Mouse (Mus musculus) testis, adult 10 weeks (tissue): ENCODE results near the gene Creb3l4. TPM values are rescaled to one million over a fixed set of nuclear protein-coding genes. Genes with fewer than 3 reads are reported as not detected.

Experiments used
- polyA plus RNA-seq: library from polyadenylated mRNA; stranded (reverse); fragments of 350-450 nt; fragmentation: Illumina TruSeq; extraction: RNeasy Lipid Tissue Mini Kit (QIAGEN cat#74804); gene quantifications from one replicate; pipeline ENCODE4 v1.2.3, GENCODE M21; 2014; ENCODE audit warnings: low read depth, low replicate concordance

The Creb3l4 gene
- polyA plus RNA-seq: 211 TPM

DNA sequence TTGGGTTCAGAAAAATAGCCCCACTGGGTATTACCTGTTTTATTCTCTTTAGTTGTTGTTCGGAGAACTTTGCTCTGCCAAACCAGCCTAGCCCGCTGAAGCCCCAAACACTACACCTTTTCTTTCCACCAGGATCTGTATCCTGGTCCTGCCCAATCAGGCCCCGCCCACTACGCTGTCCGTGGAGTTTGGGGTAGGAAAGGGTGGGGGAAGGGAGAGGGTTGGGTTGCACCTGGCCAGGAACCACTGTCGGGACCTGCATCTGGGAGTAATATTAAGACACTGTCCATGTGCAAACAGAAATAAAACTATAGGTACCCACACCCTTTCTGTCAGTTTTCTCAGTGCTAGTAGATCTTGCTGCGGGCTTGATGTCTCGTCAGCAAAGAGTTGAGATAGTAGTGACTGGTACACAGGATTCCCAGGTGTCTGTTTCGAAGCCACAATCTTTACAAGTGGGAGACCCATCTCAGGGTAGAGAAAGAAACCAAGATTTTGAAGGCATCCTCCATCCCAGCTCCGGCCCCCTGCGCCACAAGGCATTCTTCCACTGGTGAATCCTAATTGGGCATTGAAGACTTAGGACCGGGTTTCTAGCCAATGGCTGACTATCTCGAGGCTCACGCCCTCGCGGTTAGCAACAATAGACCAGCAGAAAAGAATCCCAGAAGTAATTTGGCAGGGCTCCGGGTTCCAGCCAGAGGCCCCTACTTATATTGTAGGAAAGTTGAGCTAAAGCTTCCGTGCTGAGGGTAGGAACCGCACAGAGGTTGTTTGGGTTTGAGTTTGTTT, at the start of gene Creb3l4:
TSS of gene Creb3l4 (minus strand) at position 529 of the 792 bp plus-strand sequence.

DNA sequence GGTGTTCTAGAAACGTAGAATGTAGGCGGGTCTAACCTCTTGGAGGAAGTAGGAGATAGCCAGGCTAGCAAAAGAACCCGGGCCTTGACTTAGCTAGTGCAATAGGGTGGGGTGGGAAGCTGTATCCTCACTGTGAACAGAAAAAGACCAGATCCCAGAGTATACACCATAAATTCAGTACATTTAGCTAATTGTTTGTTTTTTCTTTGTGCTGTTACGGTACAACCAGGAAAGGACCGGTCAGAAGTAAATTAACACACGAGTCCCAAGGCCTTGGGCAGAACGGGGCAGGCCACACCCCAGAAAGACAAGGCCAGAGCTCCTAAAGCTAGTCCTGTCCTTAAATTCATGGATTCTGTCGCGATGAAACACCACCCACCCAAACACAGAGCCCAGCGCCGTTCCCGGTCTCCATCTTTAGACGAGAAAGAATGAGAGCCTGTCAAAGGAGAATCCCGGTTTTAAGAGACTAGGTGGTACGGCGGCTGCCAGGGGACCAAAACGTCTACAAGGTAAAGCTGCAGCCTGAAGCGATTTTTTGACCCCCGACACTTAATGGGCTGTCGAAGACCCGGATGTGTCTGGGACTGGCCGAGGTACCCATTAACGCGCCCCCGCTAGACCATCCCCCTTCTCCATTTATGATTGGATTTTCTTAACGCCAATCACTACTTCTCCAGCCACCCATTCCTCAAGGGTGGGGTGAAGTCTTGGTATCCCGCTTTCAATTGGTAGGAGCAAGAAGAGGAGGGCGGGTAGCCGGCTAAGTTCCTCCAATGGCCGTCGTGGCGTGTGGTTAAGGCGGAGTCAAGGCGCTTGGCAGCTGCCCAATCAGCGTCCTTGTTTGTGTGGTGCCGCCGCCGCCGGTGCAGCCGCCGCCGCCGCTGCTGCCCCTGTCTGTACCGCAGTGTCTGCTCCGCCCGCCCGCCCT, 49.3 kb upstream of the Creb3l4 start, which contains the start of gene Gatad2b:
TSS of gene Gatad2b (plus strand) at position 834 of the 931 bp plus-strand sequence.

DNA sequence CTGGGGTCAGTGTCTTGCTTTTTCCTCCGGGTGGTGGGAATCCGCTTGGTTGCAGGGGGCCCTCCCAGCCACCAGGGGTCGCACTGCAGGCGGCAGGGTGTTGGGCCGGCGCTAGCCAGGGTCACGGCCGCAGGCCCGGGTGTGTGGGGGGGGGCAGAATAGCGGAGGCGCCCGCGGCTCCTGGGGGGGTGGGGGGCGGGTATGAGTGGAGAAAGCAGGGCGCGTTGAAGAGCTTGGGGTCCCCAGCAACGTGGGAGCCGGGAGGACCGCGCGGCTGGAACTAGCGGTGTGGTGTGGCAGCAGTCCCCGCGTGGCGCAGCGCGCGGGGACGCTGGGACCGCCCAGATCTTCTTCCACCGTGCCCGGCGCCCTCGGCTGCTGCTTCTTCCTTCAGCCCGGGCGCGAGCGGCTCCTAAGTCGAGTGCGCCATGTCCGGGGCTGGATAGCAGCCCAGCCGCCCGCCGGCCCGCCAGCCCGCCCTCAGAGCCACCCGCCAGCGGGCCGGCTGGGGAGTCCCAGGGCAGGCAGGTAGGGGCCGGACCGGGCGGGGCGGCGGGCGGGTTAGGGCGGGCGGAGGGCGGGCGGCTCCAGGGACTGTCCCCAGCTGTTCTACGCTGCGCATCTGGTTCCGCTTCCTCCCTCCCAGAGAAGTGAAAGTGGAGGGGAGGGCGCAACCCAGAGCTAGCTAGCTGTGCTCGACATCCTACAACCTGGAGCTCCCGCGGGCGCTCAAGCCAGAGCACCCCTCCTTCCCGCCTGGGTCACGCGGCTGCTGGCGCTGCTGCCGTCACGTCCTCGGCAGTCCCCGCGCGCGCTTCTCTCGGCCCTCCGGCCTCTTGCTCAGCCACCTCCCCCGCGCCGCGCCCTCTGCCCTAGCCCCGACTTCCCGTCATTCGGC, 22.0 kb upstream of the Creb3l4 start, which contains the start of gene Dennd4b:
TSS of gene Dennd4b (plus strand) at position 152 of the 898 bp plus-strand sequence.

DNA sequence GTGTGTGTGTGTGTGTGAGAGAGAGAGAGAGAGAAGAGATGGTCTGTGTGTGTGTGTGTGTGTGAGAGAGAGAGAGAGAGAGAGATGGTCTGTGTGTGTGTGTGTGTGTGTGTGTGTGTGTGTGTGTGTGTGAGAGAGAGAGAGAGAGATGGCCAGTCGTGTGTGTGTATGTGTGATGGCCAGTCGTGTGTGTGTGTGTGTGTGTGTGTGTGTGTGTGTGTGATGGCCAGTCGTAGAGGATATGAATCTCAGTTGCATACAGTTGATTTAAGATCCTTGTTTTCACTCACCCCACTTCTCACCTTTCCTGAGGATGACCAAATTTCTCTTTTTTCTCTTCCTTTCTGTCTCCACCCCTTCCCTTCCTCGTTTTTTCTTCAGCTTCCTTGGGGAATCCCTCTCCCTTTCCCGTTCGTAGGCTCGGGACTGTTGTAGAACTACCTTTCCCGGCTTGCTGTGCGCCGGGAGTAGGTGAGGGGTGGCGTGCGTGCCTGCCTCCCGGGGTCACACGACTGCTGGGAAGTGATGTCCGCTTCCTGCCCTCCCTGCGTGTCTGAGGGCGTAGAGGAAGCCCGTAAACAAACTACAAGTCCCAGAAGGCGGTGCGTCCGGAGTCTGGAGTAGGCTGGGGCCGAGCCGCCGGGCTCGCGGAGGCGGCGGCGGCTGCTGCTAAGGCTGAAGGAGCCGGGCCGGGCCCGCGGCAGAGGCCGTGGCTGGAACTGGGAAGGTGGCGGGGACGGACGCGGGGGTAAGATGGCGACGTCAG, 10.5 kb upstream of the Creb3l4 start, which contains the start of gene Crtc2:
TSS of gene Crtc2 (plus strand) at position 511 of the 766 bp plus-strand sequence.

DNA sequence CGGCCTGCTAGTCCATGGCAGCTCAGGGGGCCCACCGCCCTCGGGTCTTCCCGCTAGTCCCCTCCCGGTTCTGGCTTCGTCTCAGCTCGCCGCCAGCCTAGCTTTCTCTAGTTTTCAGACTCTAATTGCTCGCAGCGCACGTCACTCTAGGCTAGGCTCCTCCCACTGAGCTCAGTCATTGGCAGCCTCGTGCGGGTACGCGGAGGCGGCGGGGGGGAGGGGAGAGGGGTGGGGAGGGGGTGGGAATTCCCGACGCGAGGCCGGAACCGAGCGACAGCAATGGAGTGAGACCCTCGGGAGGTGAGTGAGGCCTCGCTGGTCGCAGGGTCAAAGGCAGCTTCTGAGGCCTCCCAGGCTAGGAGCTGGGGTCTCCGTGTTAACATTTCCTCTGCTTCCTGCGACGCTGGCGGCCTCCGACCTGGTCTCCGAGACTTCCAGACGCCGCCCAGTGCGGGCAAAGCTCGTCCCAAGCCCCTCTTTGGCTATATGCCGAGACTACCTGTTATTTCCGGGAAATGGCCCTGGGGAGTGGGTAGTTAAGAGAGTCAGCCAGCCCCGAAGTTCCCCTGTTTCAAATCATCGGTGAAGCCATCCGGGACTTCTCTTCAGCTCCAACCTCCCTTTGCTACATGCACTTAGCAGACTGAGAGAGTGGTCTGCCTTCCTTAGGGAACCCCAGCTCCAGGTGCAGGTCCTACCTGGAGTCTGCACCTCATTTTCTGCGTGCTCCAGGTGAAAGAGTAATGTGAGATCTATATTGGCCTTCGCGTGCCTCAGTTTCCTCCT, 4.8 kb upstream of the Creb3l4 start, which contains the start of gene Slc39a1:
TSS of gene Slc39a1 (plus strand) at position 213 of the 786 bp plus-strand sequence.

DNA sequence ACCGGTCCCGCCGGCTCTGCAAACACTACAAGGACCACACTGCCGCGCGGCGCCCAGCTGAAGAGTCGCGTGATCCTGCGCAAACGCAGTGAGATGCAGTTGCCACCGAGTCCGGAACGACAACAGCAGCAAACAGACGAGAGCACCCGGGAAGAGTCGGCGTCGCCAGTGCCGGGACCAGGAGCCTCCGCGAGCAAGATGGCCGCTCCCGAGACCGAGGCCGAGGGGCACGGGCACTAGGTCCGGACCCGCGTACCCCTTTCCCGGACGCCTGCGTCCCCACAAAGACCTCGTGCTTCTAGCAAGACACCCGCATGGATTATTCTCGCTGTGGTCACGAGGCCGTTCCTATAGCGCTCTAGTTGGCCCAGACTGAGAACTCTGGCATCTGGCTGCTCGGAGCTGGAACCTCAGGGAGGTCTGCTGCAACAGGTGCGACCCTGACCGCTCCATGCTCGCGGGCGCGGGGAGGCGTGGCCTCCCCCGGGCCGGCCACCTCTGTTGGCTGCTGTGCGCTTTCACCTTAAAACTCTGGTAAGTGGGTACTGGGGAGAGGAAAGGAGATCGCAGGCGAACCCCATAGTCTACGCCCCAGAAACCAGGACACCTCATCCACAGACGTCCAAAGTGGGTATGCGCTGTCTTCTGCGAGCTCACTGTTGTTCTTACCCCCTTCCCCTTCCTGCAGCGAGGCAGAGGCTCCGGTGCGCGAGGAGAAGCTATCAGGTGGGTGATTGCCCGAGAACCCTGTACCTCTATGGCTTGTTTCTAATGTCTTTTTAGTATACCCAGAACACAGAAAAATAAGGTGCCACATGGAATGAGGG, 11.6 kb downstream of the Creb3l4 start, which contains the start of gene Jtb:
TSS of gene Jtb (plus strand) at position 91 of the 827 bp plus-strand sequence.

DNA sequence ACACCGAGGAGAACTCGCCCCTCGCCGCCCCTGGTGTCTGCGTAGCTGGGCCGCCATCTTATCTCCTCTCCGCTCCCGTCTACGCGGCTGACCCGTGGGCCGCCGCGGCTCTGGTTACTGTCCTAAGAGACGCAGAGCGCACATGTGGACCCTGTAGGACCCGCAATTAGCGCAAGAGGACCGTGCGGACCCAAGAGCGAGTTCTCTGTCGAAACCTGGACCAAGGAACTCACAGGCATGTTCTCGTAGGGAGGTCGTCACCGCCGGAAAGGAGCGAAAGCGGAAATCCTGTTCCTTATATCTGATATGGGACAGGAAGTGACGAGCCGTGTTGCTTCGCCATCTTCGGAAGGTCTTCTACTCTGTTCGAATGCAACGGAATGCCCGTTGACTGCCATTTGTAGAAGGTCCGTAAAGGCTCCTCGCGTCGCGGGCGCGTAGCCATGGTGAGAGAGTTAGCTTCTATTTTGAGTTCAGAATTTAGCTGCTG, 29.9 kb downstream of the Creb3l4 start, which contains the start of the genes Rps27 and Rab13:
TSS of gene Rps27 (minus strand) at position 275 of the 490 bp plus-strand sequence.
TSS of gene Rab13 (plus strand) at position 319 of the 490 bp plus-strand sequence.

Other genes starting within 250 kb of the Creb3l4 start
- gene Hax1, start 244.7 kb downstream of the Creb3l4 start, polyA plus RNA-seq: 117 TPM
- 183 TPM for gene 4933434E20Rik, start 191.9 kb downstream of the Creb3l4 start, polyA plus RNA-seq
- gene Ubap2l, start 190.9 kb downstream of the Creb3l4 start, polyA plus RNA-seq: 192 TPM
- 62.2 TPM for gene Tpm3, start 170.9 kb downstream of the Creb3l4 start, polyA plus RNA-seq
- 64.0 TPM for gene Nup210l, start 139.4 kb downstream of the Creb3l4 start, polyA plus RNA-seq
- 882 TPM for gene Rps27, start 29.9 kb downstream of the Creb3l4 start, polyA plus RNA-seq
- gene Rab13, start 29.8 kb downstream of the Creb3l4 start, polyA plus RNA-seq: 6.5 TPM
- 31.8 TPM for gene Jtb, start 11.9 kb downstream of the Creb3l4 start, polyA plus RNA-seq
- gene Slc39a1, start 4.7 kb upstream of the Creb3l4 start, polyA plus RNA-seq: 21.2 TPM
- gene Crtc2, start 10.7 kb upstream of the Creb3l4 start, polyA plus RNA-seq: 4.9 TPM
- 2.6 TPM for gene Dennd4b, start 21.7 kb upstream of the Creb3l4 start, polyA plus RNA-seq
- 28.5 TPM for gene Gatad2b, start 49.7 kb upstream of the Creb3l4 start, polyA plus RNA-seq
- gene Slc27a3, start 146.4 kb upstream of the Creb3l4 start, polyA plus RNA-seq: 0.64 TPM
- 8.5 TPM for gene Ints3, start 190.1 kb upstream of the Creb3l4 start, polyA plus RNA-seq
- 19.9 TPM for gene Npr1, start 222.4 kb upstream of the Creb3l4 start, polyA plus RNA-seq
- gene Ilf2, start 232.6 kb upstream of the Creb3l4 start, polyA plus RNA-seq: 75.8 TPM
- 89.2 TPM for gene Snapin, start 247.5 kb upstream of the Creb3l4 start, polyA plus RNA-seq